Mouse (Mus musculus) left cerebral cortex, adult 11 months (tissue): ENCODE data around the gene 4933405L10Rik.

Experiments
- DNase-seq: peaks from one replicate; pipeline ENCODE4 v3.0.0; 2022; ENCODE audit warnings: low spot score

Gene 4933405L10Rik

DNA sequence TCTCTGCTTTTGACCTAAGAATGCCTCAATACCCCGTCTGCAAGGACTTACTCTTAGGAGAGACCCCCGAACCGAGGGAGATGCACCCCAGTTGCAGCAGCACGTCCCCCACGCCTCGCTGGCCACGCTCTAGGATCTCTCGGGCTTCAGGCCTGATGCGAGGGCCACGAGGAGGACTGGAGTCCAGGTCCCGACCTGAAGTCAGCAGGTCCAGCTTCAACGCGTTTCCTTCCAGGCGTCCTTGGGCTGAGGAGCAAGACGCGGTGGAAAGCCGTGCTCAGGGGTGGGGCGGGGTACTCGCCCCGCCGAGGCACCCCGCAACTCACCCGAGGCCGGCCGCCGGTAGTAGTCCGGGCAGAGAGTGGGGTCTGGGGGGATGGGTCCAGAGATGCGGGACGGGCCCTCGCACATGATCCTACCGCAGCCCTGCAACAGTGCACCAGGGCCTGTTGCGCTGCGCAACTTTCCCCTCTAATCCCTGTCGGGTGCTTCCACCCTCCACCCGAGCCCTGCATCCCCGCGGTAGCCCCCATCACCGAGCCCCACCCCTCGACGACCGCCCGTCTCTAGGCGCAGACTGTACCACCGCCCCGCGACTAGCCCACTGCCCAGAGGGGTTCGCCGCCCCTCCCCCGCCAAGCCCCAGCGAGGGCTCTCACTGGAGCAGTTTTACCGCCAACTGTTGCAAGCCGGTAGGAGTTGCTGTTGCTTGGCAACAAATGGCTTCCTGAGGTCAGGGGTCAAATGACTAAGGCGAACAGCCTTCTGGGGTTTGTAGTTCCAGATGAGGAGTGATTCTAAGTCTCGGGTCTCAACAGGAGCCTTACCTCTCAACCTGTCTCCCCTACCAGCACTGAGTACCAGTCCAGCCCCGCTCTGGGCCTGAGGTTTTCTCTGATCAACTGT is at the start of gene 4933405L10Rik, which contains the start of gene Enkd1:
Gene 4933405L10Rik, plus strand, starts transcription at position 158 of the 906 bp plus-strand sequence.
Gene Enkd1, minus strand, starts transcription at position 713 of the 906 bp plus-strand sequence.
- peak; percentile 79 for DNase-seq

DNA sequence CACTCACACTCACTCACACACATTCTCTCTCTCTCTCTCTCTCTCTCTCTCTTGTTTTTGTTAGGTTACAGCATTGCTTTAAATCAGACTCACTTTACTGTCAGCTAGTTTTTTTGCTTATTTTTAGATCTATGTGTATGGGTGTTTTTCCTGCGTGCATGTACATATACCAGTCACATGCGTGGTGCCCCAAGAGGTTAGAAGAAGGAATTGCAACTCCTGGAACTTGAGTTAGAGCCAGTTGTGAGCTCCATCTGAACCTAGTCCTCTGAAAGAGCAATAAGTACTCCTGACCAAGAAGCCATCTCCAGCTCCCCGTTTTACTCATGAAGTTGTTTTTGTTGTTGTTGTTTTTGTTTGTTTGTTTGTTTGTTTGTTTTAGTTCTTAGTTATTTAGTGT is 46.3 kb upstream of the 4933405L10Rik start:
- DNase-seq = peak; percentile 24

GRCm38 (mm10) chr8:105677891-105678290 is 29.6 kb upstream of the 4933405L10Rik start:
- DNase-seq = no peak

GRCm38 (mm10) chr8:105685325-105685724 is 22.1 kb upstream of the 4933405L10Rik start:
- no peak for DNase-seq

- no peak for DNase-seq
Observed at GRCm38 (mm10) chr8:105685796-105686308, 21.6 kb upstream of the 4933405L10Rik start, which contains the start of gene Carmil2. Gene Carmil2 (plus strand): TSS chr8:105686274.

GRCm38 (mm10) chr8:105686551-105686950 is 20.9 kb upstream of the 4933405L10Rik start:
- no peak for DNase-seq

DNA sequence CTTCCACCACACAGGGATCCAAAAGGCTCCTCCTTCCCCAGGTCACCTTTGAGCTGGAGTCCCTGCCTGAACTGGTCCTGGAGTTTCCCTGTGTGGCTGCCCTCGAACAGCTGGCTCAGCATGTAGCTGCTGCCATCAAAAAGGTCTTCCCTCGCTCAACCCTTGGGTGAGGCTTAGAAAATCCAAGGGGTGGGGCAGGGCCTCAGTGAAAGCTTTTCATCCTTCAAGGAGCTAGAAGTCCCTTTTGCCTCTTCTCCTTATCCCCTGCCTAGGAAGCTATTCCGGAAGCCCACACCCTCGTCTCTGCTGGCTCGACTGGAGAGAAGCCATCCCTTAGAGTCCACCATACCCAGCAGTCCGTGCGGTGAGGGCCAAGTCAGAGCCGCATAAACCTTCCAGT is 19.9 kb upstream of the 4933405L10Rik start:
- DNase-seq = no peak

- DNase-seq = no peak
Observed at GRCm38 (mm10) chr8:105688242-105688752, 19.2 kb upstream of the 4933405L10Rik start.

- no peak for DNase-seq
Observed at GRCm38 (mm10) chr8:105689256-105689982, 18.0 kb upstream of the 4933405L10Rik start.

GRCm38 (mm10) chr8:105689983-105690360 is 17.5 kb upstream of the 4933405L10Rik start:
- DNase-seq = no peak

GRCm38 (mm10) chr8:105690978-105691377 is 16.5 kb upstream of the 4933405L10Rik start:
- DNase-seq = no peak

DNA sequence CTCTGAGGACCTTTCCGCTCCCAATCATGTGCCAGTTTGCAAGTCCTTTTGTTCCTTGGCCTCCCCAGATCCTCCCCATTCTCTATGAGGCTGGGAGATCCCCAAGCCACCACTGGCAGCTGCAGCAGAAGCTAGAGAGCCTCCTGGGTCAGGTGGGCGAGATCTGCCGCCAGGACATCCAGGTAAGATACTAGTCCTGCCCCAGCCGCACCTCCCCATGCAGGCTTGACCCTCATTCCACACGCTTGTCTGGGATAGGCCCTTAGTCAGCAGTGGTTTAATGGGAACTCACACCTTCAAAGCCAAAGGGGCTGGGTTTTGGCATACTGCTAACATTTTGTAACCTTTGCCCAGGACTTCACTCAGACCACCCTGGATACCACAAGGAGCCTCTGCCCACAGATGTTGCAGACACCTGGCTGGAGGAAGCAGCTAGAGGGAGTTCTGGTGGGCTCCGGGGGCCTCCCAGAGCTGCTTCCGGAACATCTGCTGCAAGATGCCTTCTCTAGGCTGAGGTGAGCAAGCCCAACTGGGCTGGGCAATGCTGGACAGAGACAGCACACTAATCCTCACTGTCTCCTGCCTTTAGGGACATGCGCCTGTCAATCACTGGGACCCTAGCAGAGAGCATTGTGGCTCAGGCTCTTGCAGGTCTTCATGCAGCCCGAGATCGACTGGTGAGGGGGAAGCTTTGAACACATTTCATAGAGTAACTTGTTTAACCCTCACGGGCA is 14.8 kb upstream of the 4933405L10Rik start:
- DNase-seq = no peak

GRCm38 (mm10) chr8:105693648-105694047 is 13.8 kb upstream of the 4933405L10Rik start:
- no peak for DNase-seq

GRCm38 (mm10) chr8:105694051-105694799 is 13.2 kb upstream of the 4933405L10Rik start:
- no peak for DNase-seq

- no peak for DNase-seq
Observed at GRCm38 (mm10) chr8:105695080-105695780, 12.2 kb upstream of the 4933405L10Rik start.

GRCm38 (mm10) chr8:105697196-105697780 is 10.2 kb upstream of the 4933405L10Rik start:
- no peak for DNase-seq

DNA sequence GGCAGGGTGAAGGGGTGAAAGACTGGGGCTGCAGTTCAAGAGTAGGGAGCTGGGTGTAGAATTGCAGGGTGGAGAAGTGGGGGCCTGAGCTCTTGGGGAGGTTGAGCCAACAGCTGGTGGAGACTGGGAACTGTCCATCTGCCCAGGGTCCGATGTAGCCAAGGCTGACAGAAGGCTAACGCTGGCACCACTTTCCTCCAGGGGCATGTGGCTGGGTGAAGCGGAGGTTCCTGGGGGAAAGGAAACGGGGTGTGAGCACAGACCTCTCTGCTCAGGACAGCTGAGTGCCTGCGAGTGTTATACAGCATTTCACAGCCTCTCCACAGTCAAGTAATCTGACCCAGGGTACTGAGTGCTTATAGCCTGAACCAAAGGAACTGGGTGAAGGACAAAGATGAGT is 8.7 kb upstream of the 4933405L10Rik start:
- DNase-seq = no peak

DNA sequence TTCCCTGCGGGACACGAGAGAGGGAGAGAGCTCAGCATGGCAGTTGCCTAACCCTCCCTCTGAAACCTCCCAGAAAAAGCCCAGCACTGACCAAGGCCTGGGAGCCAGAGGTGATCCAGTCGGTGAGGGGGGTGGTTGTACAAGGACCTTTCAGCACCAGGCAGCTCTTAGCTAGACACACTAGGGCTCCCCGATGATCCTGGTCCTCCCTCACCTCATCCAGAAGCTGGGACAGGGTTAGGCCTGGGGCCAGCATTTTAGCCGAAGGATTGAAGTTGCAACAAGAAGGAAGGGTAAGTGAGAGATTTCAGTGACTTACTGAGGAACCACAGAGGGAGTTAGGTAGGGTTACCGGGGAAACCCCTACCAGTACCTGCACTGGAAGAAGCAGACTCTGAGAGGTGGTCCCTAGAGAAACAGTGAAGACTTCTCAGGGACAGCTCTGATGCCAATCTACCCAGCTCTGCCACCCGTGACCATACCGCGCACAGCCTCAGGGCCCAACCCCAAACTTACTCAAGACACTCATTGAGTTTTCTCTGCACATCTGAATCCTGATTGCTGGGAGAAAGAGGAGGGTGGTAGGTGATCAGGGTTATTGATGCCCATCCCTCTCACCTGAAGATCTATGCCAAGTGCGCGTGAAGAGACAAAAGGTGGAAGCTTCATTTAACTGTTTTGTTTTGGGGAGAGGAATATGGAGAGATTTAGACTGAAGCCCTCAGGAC is 7.8 kb upstream of the 4933405L10Rik start:
- no peak for DNase-seq

DNA sequence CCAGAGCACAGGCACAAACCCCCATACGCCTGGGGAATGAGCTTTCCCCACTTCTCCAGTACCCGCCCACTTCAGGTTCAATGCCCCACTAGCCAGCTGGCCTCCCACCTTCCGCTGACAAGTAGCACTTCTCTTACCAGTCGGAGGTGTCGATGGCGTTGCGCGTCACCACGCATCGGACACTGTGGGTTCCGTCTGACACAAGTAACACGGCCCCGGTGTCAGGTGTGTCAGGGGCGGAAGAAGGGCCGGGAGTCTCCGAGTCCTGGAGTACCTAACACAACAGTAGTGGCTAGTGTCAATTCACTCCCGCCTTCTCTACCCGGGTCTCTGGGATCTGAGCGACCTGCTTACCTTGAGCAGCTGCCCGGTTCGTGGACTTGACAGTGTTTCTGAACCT is 6.9 kb upstream of the 4933405L10Rik start:
- no peak for DNase-seq
